Mouse (Mus musculus): ENCODE results near the gene Ctnnbip1. TPM values are rescaled to one million over a fixed set of nuclear protein-coding genes. Genes with fewer than 3 reads are reported as not detected.

The Ctnnbip1 gene
- total and polyA plus RNA-seq, 2 experiments from 2014 or later: 109 to 116 TPM

DNA sequence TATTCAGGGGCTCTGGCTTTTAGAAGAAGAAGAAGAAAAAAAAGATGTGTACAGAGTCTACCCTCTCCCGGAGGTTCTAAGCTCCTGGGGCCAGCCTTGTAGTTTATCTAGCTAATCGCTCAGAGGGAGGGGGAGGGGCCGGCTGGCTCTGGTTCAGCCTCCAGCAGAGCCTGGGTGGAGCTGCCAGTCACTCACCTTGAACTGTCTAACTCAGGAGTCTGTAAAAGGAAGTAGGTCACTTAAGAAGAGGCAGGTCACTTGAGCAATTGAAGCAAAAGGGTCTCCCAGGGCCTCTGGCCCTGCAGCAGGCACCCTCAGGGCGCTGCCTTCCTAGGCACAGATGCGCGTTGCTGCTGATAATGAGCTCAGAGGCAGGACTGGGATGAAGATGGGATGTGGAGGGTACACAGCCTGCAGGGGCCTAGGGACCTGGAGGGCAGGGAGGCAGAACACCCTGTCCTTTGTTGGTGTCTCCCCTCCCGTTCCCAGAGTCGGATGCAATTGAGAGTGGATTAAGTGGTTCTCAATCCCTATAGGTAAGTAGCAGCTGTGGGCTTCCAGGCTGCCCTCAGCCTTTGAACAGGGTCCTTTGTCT is 49.5 kb downstream of the Ctnnbip1 start:
- H3K36me3 ChIP-seq (ENCODE audit: insufficient read depth, low read length): no peaks in the 10 kb centered on the region
- H3K27ac ChIP-seq (ENCODE audit: low read depth, low read length): no peak overlapping the region
- ATAC-seq (ENCODE audit: low FRiP score): no peak
- H3K9me3 ChIP-seq (ENCODE audit: low read length): no peaks in the 10 kb centered on the region
- no peak for DNase-seq (ENCODE audit: low spot score)
- H3K4me2 ChIP-seq (ENCODE audit: low read depth, low read length, poor library complexity, severe bottlenecking): no peak overlapping the region
- H3K27me3 ChIP-seq (ENCODE audit: insufficient read depth, low read length): no peaks in the 10 kb centered on the region
- peaks cover 4% of the 10 kb centered on the region for H3K4me1 ChIP-seq (ENCODE audit: insufficient read depth, low read length)
- H3K4me3 ChIP-seq (ENCODE audit: low read depth, low read length): no peak overlapping the region
- WGBS: 20% methylated on average over 8 of the region's 8 CpGs
- no peak overlapping the region for H3K9ac ChIP-seq (replicated peaks; ENCODE audit: low read length, poor library complexity, severe bottlenecking)
- no peak for TF ChIP-seq CTCF (IDR thresholded peaks at IDR 0.05)

- H3K27me3 ChIP-seq (ENCODE audit: insufficient read depth, low read length): no peaks in the 10 kb centered on the region
- no peak overlapping the region for H3K9ac ChIP-seq (replicated peaks; ENCODE audit: low read length, poor library complexity, severe bottlenecking)
- no peak overlapping the region for H3K4me3 ChIP-seq (ENCODE audit: low read depth, low read length)
- H3K27ac ChIP-seq (ENCODE audit: low read depth, low read length): no peak overlapping the region
- peaks cover 4% of the 10 kb centered on the region for H3K4me1 ChIP-seq (ENCODE audit: insufficient read depth, low read length)
- H3K36me3 ChIP-seq (ENCODE audit: insufficient read depth, low read length): no peaks in the 10 kb centered on the region
- 75% methylated on average over 6 of the region's 6 CpGs for WGBS
- ATAC-seq (ENCODE audit: low FRiP score): no peak
- DNase-seq (ENCODE audit: low spot score): no peak
- H3K4me2 ChIP-seq (ENCODE audit: low read depth, low read length, poor library complexity, severe bottlenecking): no peak overlapping the region
- no peak for TF ChIP-seq CTCF (IDR thresholded peaks at IDR 0.05)
- H3K9me3 ChIP-seq (ENCODE audit: low read length): no peaks in the 10 kb centered on the region
These were observed 50.6 kb downstream of the Ctnnbip1 start for GRCm38 (mm10) chr4:149568622-149569021.

DNA sequence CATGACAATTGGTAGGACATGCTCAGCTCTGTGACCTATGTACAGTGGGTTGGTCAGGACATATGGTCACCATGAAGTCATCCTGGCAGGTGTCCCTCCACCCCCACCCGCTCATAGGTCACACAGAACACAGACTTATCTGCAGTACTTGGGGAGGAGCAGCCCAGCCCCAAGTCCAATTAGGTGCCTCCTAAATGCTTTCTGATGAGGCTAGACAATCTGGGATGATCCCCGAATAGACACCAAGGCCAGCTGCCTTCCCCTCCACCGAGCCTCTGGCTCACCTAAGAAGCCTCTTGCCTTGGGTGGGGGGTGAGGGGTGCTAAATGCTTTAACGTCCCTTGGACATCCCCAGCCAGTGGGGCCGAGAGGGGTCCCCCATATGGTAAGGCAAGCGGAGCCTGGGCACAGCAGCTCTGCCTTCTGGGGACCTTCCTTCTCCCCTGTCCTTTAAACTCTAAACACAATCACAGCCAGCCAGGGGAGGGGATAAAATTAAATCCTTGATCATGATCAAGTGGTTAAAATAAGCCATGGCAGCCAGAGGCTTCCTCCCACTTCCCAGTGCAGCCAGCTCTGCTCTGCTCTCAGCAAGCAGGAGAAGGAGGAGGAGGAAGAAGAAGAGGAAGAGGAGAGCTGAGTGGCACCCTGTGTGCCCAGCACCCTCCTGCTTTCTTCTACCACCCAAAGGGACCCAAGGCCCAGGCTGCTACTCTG is 51.9 kb downstream of the Ctnnbip1 start:
- TF ChIP-seq CTCF (IDR thresholded peaks at IDR 0.05): no peak
- H3K9me3 ChIP-seq (ENCODE audit: low read length): no peaks in the 10 kb centered on the region
- 80% methylated on average over 6 of the region's 6 CpGs for WGBS
- H3K9ac ChIP-seq (replicated peaks; ENCODE audit: low read length, poor library complexity, severe bottlenecking): no peak overlapping the region
- H3K4me2 ChIP-seq (ENCODE audit: low read depth, low read length, poor library complexity, severe bottlenecking): no peak overlapping the region
- H3K27ac ChIP-seq (ENCODE audit: low read depth, low read length): no peak overlapping the region
- no peak overlapping the region for H3K4me3 ChIP-seq (ENCODE audit: low read depth, low read length)
- DNase-seq (ENCODE audit: low spot score) (no peak), ATAC-seq (ENCODE audit: low FRiP score) (no peak)
- H3K36me3 ChIP-seq (ENCODE audit: insufficient read depth, low read length): no peaks in the 10 kb centered on the region
- no peaks in the 10 kb centered on the region for H3K27me3 ChIP-seq (ENCODE audit: insufficient read depth, low read length)
- peaks cover under 1% of the 10 kb centered on the region for H3K4me1 ChIP-seq (ENCODE audit: insufficient read depth, low read length)

DNA sequence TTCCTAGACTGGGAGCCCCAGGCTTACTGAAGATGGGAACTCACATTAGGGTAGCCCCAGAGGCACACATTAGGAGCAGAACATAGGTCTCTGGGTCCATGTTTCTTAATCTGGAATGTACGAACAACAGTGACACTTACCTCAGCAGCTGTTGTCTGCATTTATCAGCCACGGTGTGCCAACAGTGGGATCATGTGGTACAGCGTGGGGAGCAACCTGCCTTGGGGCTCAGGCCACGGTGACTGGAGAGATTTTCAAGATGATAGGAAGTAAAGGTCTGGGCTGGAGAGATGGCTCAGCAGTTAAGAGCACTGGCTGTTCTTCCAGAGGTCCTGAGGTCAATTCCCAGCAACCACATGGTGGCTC is 52.4 kb downstream of the Ctnnbip1 start:
- H3K27ac ChIP-seq (ENCODE audit: low read depth, low read length): no peak overlapping the region
- no peaks in the 10 kb centered on the region for H3K27me3 ChIP-seq (ENCODE audit: insufficient read depth, low read length)
- H3K9me3 ChIP-seq (ENCODE audit: low read length): no peaks in the 10 kb centered on the region
- no peak overlapping the region for H3K4me3 ChIP-seq (ENCODE audit: low read depth, low read length)
- WGBS: 67% methylated on average over 4 of the region's 4 CpGs
- H3K9ac ChIP-seq (replicated peaks; ENCODE audit: low read length, poor library complexity, severe bottlenecking): no peak overlapping the region
- no peaks in the 10 kb centered on the region for H3K36me3 ChIP-seq (ENCODE audit: insufficient read depth, low read length)
- no peak overlapping the region for H3K4me2 ChIP-seq (ENCODE audit: low read depth, low read length, poor library complexity, severe bottlenecking)
- DNase-seq (ENCODE audit: low spot score) (no peak), ATAC-seq (ENCODE audit: low FRiP score) (no peak)
- TF ChIP-seq CTCF (IDR thresholded peaks at IDR 0.05): no peak
- no peaks in the 10 kb centered on the region; the same call in 1 of the 2 replicates for H3K4me1 ChIP-seq (ENCODE audit: insufficient read depth, low read length)

- WGBS: 78% methylated on average over 5 of the region's 5 CpGs
- ATAC-seq (ENCODE audit: low FRiP score) (no peak), DNase-seq (ENCODE audit: low spot score) (no peak)
- Histone ChIP-seq H3K4me1 (ENCODE audit: insufficient read depth, low read length) (no peaks in the 10 kb centered on the region; the same call in 1 of the 2 replicates), H3K27me3 (ENCODE audit: insufficient read depth, low read length) (no peaks in the 10 kb centered on the region), H3K27ac (ENCODE audit: low read depth, low read length) (no peak overlapping the region), H3K36me3 (ENCODE audit: insufficient read depth, low read length) (no peaks in the 10 kb centered on the region), H3K9me3 (ENCODE audit: low read length) (no peaks in the 10 kb centered on the region), H3K9ac (replicated peaks; ENCODE audit: low read length, poor library complexity, severe bottlenecking) (no peak overlapping the region), H3K4me2 (ENCODE audit: low read depth, low read length, poor library complexity, severe bottlenecking) (no peak overlapping the region), H3K4me3 (ENCODE audit: low read depth, low read length) (no peak overlapping the region)
- no peak for TF ChIP-seq CTCF (IDR thresholded peaks at IDR 0.05)
These were observed 53.2 kb downstream of the Ctnnbip1 start for GRCm38 (mm10) chr4:149571209-149571608.

GRCm38 (mm10) chr4:149571651-149572149 is 53.7 kb downstream of the Ctnnbip1 start:
- TF ChIP-seq CTCF (IDR thresholded peaks at IDR 0.05): no peak

More at GRCm38 (mm10) chr4:149571651-149572149, 53.7 kb downstream of the Ctnnbip1 start:
- DNase-seq (ENCODE audit: low spot score) (no peak), ATAC-seq (ENCODE audit: low FRiP score) (no peak)
- Histone ChIP-seq H3K4me2 (ENCODE audit: low read depth, low read length, poor library complexity, severe bottlenecking) (no peak overlapping the region), H3K27ac (ENCODE audit: low read depth, low read length) (no peak overlapping the region), H3K4me1 (ENCODE audit: insufficient read depth, low read length) (no peaks in the 10 kb centered on the region; the same call in 1 of the 2 replicates), H3K9me3 (ENCODE audit: low read length) (no peaks in the 10 kb centered on the region), H3K36me3 (ENCODE audit: insufficient read depth, low read length) (no peaks in the 10 kb centered on the region), H3K9ac (replicated peaks; ENCODE audit: low read length, poor library complexity, severe bottlenecking) (no peak overlapping the region), H3K27me3 (ENCODE audit: insufficient read depth, low read length) (no peaks in the 10 kb centered on the region), H3K4me3 (ENCODE audit: low read depth, low read length) (no peak overlapping the region)
- WGBS: 47% methylated on average over 8 of the region's 8 CpGs

All from midbrain, postnatal 0 days (tissue).